Mouse (Mus musculus): ENCODE results near the gene Smarcc1. TPM values are rescaled to one million over a fixed set of nuclear protein-coding genes. Genes with fewer than 3 reads are reported as not detected.
A peak's percentile ranks its signal among the peaks of the same experiment; 100 is the strongest.

The Smarcc1 gene
- total and polyA plus RNA-seq, 2 experiments from 2014 or later: 43.0 to 77.1 TPM

DNA sequence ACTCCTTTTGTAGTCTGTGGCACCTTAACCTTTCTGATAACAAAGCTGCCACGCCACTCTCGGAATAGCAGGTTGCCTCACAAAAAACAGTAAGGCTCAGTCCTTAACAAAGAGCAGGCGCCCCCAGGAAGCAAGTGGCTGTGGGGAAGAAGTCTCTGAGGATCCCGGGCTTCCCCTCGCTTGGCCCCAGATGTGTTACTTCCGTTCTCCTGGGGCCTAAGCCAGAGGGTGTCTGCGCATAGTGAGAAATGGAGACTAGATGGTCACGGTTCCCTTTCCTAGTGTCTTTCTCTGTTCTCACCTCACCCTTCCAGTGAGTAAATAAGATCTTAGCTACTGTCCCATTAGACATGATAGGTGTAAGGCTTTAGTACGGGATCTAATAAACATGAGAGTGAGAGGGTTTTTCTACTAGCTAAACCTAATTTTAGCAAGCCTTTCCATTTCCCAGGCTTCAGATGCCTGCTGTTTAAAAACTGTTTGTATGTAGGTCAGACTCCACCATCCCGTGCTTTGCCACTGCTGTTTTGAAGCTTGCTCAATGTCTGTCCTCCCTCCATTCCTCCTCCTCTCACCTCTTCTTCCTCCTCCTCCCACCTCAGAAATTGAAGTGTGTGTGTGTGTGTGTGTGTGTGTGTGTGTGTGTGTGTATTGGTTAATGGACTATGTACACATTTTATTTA lies 112.2 kb downstream of the Smarcc1 start:
- Histone ChIP-seq H3K27me3 (ENCODE audit: insufficient read depth, low read length) (no peaks in the 10 kb centered on the region), H3K4me3 (ENCODE audit: low read depth, low read length) (no peak overlapping the region), H3K9ac (no peak overlapping the region), H3K4me2 (ENCODE audit: low read depth) (no peak overlapping the region), H3K27ac (ENCODE audit: low read depth, low read length) (0 out of 2 replicates have a peak overlapping the region, but pooled peaks have one; percentile 54), H3K4me1 (ENCODE audit: insufficient read depth) (no peaks in the 10 kb centered on the region), H3K9me3 (ENCODE audit: low read length) (no peaks in the 10 kb centered on the region), H3K36me3 (ENCODE audit: insufficient read depth) (peaks cover 56% of the 10 kb centered on the region)
- TF ChIP-seq CTCF (IDR thresholded peaks at IDR 0.05; ENCODE audit: low read depth): no peak
- ATAC-seq (no peak), DNase-seq (no peak)
- WGBS: 80% methylated on average over 10 of the region's 10 CpGs

DNA sequence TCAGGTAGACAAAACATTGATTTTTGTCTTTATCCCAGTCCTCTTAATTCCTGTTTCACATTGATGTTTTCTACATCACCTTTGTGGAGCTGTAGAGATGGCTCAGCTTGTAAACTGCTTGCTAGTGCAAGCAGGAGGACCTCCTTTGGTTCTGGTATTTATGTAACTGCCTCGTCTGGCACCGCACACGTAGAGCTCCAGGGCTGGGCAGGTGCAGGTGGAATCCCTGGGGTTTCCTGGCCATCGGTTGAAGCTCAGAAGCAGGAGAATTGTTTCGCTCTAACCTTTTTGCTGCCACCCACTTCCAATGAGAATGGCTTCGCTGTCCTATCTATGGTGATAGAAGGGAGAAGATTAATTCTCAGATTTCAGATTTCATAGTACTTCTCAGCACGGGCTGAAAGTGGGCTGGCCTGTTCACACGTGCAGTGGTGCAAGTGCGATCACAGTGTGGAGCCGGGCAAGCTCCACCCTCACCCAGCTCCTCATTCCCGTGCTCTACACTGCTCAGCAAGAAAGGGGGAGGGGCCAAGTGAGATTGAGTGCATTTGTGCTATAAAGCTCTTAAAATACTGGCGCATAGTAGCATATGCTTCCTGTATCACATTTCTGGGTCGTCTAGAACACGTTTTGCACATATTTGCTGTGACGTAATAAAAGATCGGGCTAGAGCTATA lies 113.0 kb downstream of the Smarcc1 start:
- ATAC-seq (peak; percentile 56; the same call in 1 of the 2 replicates), DNase-seq (no peak)
- H3K27me3 ChIP-seq (ENCODE audit: insufficient read depth, low read length): no peaks in the 10 kb centered on the region
- 86% methylated on average over 16 of the region's 16 CpGs for WGBS
- peaks cover 60% of the 10 kb centered on the region for H3K36me3 ChIP-seq (ENCODE audit: insufficient read depth)
- H3K4me1 ChIP-seq (ENCODE audit: insufficient read depth): no peaks in the 10 kb centered on the region
- no peaks in the 10 kb centered on the region for H3K9me3 ChIP-seq (ENCODE audit: low read length)
- 0 out of 2 replicates have a peak overlapping the region, but pooled peaks have one; percentile 35 for H3K27ac ChIP-seq (ENCODE audit: low read depth, low read length)
- H3K9ac ChIP-seq: no peak overlapping the region
- H3K4me2 ChIP-seq (ENCODE audit: low read depth): no peak overlapping the region
- H3K4me3 ChIP-seq (ENCODE audit: low read depth, low read length): no peak overlapping the region
- TF ChIP-seq CTCF (IDR thresholded peaks at IDR 0.05; ENCODE audit: low read depth): no peak

GRCm38 (mm10) chr9:110234962-110235361 lies 117.5 kb downstream of the Smarcc1 start:
- H3K36me3 ChIP-seq (ENCODE audit: insufficient read depth): peaks cover 69% of the 10 kb centered on the region
- DNase-seq: no peak
- H3K9me3 ChIP-seq (ENCODE audit: low read length): no peaks in the 10 kb centered on the region
- H3K4me3 ChIP-seq (ENCODE audit: low read depth, low read length): no peak overlapping the region
- no peak overlapping the region for H3K4me2 ChIP-seq (ENCODE audit: low read depth)
- no peak for TF ChIP-seq CTCF (IDR thresholded peaks at IDR 0.05; ENCODE audit: low read depth)
- no peaks in the 10 kb centered on the region for H3K27me3 ChIP-seq (ENCODE audit: insufficient read depth, low read length)
- H3K9ac ChIP-seq: no peak overlapping the region
- WGBS: 95% methylated on average over 6 of the region's 6 CpGs
- no peaks in the 10 kb centered on the region for H3K4me1 ChIP-seq (ENCODE audit: insufficient read depth)
- H3K27ac ChIP-seq (ENCODE audit: low read depth, low read length): no peak overlapping the region
- ATAC-seq: no peak

DNA sequence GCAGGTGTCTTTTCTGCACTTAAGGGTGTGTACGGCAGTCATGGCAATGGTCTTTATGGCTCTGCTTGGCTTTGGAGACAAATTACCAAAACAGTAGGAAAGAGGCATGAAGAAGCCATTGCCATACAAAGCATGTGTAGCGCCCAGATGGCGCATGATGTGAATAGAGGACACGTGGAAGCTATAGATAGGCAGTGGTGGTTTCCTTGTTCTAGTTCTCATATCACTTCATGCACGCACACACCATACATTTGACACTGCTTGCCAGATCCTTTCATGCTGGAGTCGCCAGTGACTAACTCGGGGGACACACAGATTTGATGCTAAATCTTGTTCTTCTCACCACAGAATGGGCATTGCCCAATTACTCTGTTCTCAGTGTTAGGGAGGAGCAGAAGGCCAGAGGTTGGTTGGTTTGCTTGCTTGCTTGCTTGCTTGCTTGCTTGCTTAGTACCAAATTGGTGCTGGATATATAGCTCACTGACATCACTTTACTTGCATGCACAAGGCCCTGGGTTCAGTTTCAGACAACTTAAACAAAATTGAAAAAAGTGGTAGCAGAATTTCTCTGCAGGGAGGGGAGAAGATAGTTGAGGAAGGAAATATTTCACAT lies 125.8 kb downstream of the Smarcc1 start, which contains the start of gene Cspg5:
Cspg5 (plus strand) TSS at position 563 of the 613 bp plus-strand sequence.
- DNase-seq: no peak
- Histone ChIP-seq H3K27me3 (ENCODE audit: insufficient read depth, low read length) (no peaks in the 10 kb centered on the region), H3K4me3 (ENCODE audit: low read depth, low read length) (peak within 1 kb of the TSS; percentile 87), H3K27ac (ENCODE audit: low read depth, low read length) (peak within 1 kb of the TSS; percentile 92), H3K9ac (peak within 1 kb of the TSS; percentile 91), H3K4me1 (ENCODE audit: insufficient read depth) (peaks cover 10% of the 10 kb centered on the region; the same call in 1 of the 2 replicates), H3K4me2 (ENCODE audit: low read depth) (peak within 1 kb of the TSS; percentile 89), H3K36me3 (ENCODE audit: insufficient read depth) (peaks cover 32% of the 10 kb centered on the region), H3K9me3 (ENCODE audit: low read length) (no peaks in the 10 kb centered on the region)
- ATAC-seq: no peak
- WGBS: 86% methylated on average over 7 of the region's 7 CpGs
- TF ChIP-seq CTCF (IDR thresholded peaks at IDR 0.05; ENCODE audit: low read depth): no peak

- peaks cover 29% of the 10 kb centered on the region for H3K36me3 ChIP-seq (ENCODE audit: insufficient read depth)
- 0 out of 2 replicates have a peak, but pooled peaks have one; percentile 16 for TF ChIP-seq CTCF (IDR thresholded peaks at IDR 0.05; ENCODE audit: low read depth)
- DNase-seq (no peak), ATAC-seq (no peak)
- no peaks in the 10 kb centered on the region for H3K9me3 ChIP-seq (ENCODE audit: low read length)
- H3K27me3 ChIP-seq (ENCODE audit: insufficient read depth, low read length): no peaks in the 10 kb centered on the region
- peak overlapping the region; percentile 92 for H3K27ac ChIP-seq (ENCODE audit: low read depth, low read length)
- WGBS: 23% methylated on average over 7 of the region's 7 CpGs
- H3K4me1 ChIP-seq (ENCODE audit: insufficient read depth): peaks cover 16% of the 10 kb centered on the region; the same call in 1 of the 2 replicates
- H3K4me3 ChIP-seq (ENCODE audit: low read depth, low read length): peak overlapping the region; percentile 87
- H3K4me2 ChIP-seq (ENCODE audit: low read depth): peak overlapping the region; percentile 89
- peak overlapping the region; percentile 91 for H3K9ac ChIP-seq
These were observed 127.0 kb downstream of the Smarcc1 start for GRCm38 (mm10) chr9:110244567-110244888.

- DNase-seq (peak; percentile 85), ATAC-seq (peak; percentile 67)
- H3K36me3 ChIP-seq (ENCODE audit: insufficient read depth): peaks cover 27% of the 10 kb centered on the region
- H3K4me1 ChIP-seq (ENCODE audit: insufficient read depth): peaks cover 21% of the 10 kb centered on the region; the same call in 1 of the 2 replicates
- peak overlapping the region; percentile 89 for H3K4me2 ChIP-seq (ENCODE audit: low read depth)
- 2% methylated on average over 88 of the region's 93 CpGs for WGBS
- H3K4me3 ChIP-seq (ENCODE audit: low read depth, low read length): peak overlapping the region; percentile 87
- no peaks in the 10 kb centered on the region for H3K9me3 ChIP-seq (ENCODE audit: low read length)
- H3K27ac ChIP-seq (ENCODE audit: low read depth, low read length): peak overlapping the region; percentile 92
- TF ChIP-seq CTCF (IDR thresholded peaks at IDR 0.05; ENCODE audit: low read depth): no peak; the same call in 1 of the 2 replicates
- H3K27me3 ChIP-seq (ENCODE audit: insufficient read depth, low read length): no peaks in the 10 kb centered on the region
- H3K9ac ChIP-seq: peak overlapping the region; percentile 91
These were observed 127.5 kb downstream of the Smarcc1 start for GRCm38 (mm10) chr9:110244889-110245589.
